Mouse (Mus musculus) lung, embryonic 15.5 days (tissue): Measurements from ENCODE around the gene Gpr158. TPM values are rescaled to one million over a fixed set of nuclear protein-coding genes. Genes with fewer than 3 reads are reported as not detected.

Source experiments
- ATAC-seq: fragments of 200-750 bp; cut with Nextera tagmentation; 2 replicates; pipeline ENCODE4 v1.8.0; 2017; ENCODE audit warnings: moderate number of reproducible peaks, borderline replicate concordance; ENCODE audit not compliant: low FRiP score, low TSS enrichment; ENCODE audit errors: extremely low read depth
- H3K27ac ChIP-seq: fragments of 300-500 bp; sonication (generic); 2 replicates; pipeline ENCODE4 v1.5.1; 2015; ENCODE audit warnings: moderate library complexity, mild to moderate bottlenecking, inconsistent platforms
- H3K27me3 ChIP-seq: fragments of 300-500 bp; sonication (generic); 2 replicates; pipeline ENCODE4 v1.6.1; 2015; ENCODE audit warnings: inconsistent platforms
- H3K36me3 ChIP-seq: fragments of 300-500 bp; sonication (generic); 2 replicates; pipeline ENCODE4 v1.6.1; 2015; ENCODE audit warnings: inconsistent platforms
- H3K4me1 ChIP-seq: fragments of 300-500 bp; sonication (generic); 2 replicates; pipeline ENCODE4 v1.6.1; 2015; ENCODE audit warnings: inconsistent platforms
- H3K4me2 ChIP-seq: fragments of 300-500 bp; sonication (generic); 2 replicates; pipeline ENCODE4 v1.6.1; 2015; ENCODE audit warnings: inconsistent platforms, mild to moderate bottlenecking, moderate library complexity
- H3K4me3 ChIP-seq: fragments of 300-500 bp; sonication (generic); 2 replicates; pipeline ENCODE4 v1.5.1; 2015; ENCODE audit warnings: mild to moderate bottlenecking, inconsistent platforms
- H3K9ac ChIP-seq: fragments of 300-500 bp; sonication (generic); 2 replicates; pipeline ENCODE4 v1.6.1; 2015; ENCODE audit warnings: inconsistent platforms
- H3K9me3 ChIP-seq: fragments of 300-500 bp; sonication (generic); 2 replicates; pipeline ENCODE4 v1.6.1; 2016; ENCODE audit warnings: inconsistent platforms
- WGBS: fragments of 180-500 bp; shearing (Covaris S2); methylation state at CpG from one replicate; pipeline ENCODE4 v1.1.7; 2015; 5-methylcytosine and 5-hydroxymethylcytosine counted together
- polyA plus RNA-seq: library from polyadenylated mRNA; unstranded; fragments of >200 nt; fragmentation: Nextera tagmentation; extraction: Ambion mirVana; gene quantifications from 2 replicates; pipeline ENCODE4 v1.2.1, GENCODE M21; 2015

Gene Gpr158
- polyA plus RNA-seq, 1 experiment from 2014 or later, result 0.02 TPM

DNA sequence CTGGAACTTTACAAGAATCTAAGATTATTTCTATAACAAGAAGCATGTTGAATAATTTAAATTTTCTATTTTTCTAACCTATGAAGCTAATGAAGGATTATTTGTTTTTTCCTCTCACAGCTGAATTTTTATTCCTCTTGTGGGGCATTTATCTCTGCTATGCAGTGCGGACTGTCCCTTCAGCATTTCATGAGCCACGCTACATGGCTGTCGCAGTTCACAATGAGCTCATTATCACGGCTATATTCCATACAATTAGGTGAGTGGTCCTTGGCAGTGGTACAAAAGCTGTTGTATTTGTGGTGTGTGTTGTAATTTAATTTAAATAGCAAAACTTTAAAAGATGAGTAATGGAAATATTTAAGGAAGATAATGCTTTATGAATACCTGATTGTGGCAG lies 443.1 kb downstream of the Gpr158 start:
- Histone ChIP-seq H3K9me3 (no peaks in the 10 kb centered on the region), H3K4me2 (no peak overlapping the region), H3K27ac (no peak overlapping the region), H3K4me1 (no peaks in the 10 kb centered on the region), H3K4me3 (no peak overlapping the region), H3K36me3 (no peaks in the 10 kb centered on the region), H3K27me3 (no peaks in the 10 kb centered on the region), H3K9ac (no peak overlapping the region)
- no peak for ATAC-seq
- WGBS, result 86% methylated on average over 4 of the region's 4 CpGs

DNA sequence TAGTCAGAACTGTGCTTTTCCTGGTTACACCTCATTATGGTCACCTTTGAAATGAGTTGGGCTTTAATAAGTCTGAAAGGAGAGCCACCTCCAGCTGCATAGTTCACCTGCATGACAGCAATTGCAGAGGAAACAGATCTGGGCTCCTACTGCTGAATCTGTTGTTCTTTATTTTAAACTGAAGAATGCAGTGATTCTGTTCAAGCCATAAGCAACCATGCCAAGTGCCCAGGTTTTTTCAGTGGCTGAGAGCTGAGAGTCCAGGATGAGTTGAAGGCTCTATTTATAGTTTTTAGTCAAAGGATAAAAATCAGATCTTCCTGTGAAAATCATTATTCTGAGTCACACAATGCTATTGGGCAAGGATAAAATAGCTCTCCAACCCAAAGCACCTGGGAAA lies 496.7 kb downstream of the Gpr158 start:
- Histone ChIP-seq H3K27me3 (no peaks in the 10 kb centered on the region), H3K4me1 (no peaks in the 10 kb centered on the region), H3K36me3 (no peaks in the 10 kb centered on the region), H3K4me3 (no peak overlapping the region), H3K9ac (no peak overlapping the region), H3K9me3 (no peaks in the 10 kb centered on the region), H3K27ac (no peak overlapping the region), H3K4me2 (no peak overlapping the region)
- no peak for ATAC-seq

Other genes with a start within 250 kb of the Gpr158 start
- 2.9 and 3.0 TPM in 2 replicates for gene Enkur, start 162.2 kb upstream of the Gpr158 start, polyA plus RNA-seq
- gene Thnsl1, start 161.8 kb upstream of the Gpr158 start, polyA plus RNA-seq, result 7.0 and 8.5 TPM in 2 replicates